Mouse (Mus musculus): ENCODE data around the gene Rgs13. TPM values are rescaled to one million over a fixed set of nuclear protein-coding genes. Genes with fewer than 3 reads are reported as not detected.
"Not testable (repeated sequence)": the region's sequence is repeated elsewhere in the genome, so short reads cannot be mapped to it uniquely, and the experiment has no call there.

The Rgs13 gene
- total RNA-seq, 4 experiments from 2014 or later, result not detected

DNA sequence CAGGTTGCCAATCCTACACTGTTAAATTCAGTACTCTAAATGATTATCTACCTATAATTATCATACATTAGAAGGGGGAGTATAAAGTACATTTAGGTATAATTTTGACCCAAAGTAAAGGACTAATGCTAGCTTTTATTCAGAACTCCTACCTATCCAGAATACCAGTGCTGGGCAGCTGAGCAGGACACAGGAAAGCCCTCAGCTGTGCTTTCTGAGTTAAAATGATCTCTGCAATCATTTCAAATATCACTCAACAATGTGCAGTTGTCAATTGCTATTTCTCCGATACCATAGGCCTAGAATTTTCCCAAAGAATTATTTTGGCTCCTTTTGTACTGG, 25.0 kb downstream of the Rgs13 start:
- no peak for DNase-seq (ENCODE audit: low spot score)

DNA sequence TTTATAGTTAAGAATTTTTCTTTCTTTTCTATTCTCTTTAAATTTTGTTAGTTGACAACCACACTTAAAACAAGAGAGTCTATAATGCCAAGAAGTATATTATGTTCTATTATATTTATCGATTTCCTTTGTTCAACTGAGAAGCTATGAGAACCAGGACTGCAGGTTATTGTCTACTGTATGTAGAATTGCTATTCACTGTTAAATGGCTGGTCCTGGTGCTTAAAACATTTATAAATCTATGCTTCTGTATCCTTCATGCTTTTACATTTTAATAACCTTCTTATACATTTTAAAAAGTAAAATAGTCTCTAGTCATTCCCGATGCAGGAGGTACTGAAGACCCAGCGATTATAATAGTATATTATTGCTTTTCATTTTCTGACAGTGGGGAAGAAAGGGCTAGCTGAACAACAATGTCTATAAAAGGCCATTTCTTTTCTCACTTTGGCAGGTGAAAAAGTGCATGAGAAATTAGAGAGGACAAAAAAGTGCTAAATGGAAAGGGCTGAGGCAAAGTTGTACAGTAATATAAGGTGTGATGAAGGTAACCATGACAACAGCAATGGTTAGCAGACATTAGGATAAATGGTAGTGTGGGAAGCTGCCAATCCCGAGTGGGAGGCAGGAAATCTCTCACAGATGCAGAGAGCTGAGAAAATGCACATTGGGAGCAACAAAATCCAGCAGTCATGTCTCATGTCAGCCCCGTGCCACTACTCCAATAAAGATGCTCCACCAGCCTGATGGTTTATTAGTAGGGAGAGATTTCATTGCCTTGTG, 25.6 kb downstream of the Rgs13 start:
- no peak for DNase-seq (ENCODE audit: low spot score)

- no peak for DNase-seq (ENCODE audit: low spot score)
Measured at GRCm38 (mm10) chr1:144149997-144150396, 27.2 kb downstream of the Rgs13 start.

GRCm38 (mm10) chr1:144141398-144141797, 35.8 kb downstream of the Rgs13 start:
- not testable (repeated sequence) for DNase-seq (ENCODE audit: low spot score)

DNA sequence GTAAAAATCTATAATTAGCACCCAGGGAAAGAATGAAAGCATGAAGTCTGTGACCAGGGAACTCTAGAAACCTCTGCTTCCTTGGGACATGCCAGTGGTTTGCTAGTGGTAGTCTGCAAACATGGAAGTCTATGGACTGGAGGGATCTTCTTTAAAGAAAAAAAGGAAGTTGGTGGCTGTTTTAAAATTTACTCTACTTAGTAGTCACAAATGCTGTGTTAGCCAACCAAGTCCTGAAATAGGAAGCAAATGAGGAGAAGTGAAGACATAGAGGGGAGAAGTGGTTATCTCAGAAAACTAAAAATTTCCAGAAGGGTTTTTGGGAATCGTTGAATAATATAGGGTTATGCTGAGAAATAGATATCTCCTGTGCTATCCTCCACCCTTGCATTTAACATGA, 37.3 kb downstream of the Rgs13 start:
- no peak for DNase-seq (ENCODE audit: low spot score)

DNA sequence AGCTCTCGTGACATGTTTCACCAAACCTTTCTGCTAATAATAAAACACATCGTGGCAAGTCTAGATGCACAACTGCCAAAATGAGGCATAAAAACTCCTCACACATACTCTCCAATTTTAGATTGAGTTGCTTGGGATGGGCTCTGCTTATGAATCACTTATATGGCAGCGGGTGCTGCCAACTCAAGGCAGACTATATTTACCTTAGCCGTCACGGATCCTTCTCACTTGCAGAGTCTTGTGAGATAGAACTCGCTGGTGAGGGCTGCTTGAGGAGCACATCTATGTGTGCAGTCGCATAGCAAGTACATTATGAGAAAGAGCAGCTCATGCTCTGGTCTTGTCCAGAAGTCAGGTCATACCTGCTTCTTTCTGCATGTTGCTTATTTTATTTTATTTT, 49.2 kb downstream of the Rgs13 start:
- no peak for DNase-seq (ENCODE audit: low spot score)

GRCm38 (mm10) chr1:144120042-144120441, 57.1 kb downstream of the Rgs13 start:
- no peak for DNase-seq (ENCODE audit: low spot score)

DNA sequence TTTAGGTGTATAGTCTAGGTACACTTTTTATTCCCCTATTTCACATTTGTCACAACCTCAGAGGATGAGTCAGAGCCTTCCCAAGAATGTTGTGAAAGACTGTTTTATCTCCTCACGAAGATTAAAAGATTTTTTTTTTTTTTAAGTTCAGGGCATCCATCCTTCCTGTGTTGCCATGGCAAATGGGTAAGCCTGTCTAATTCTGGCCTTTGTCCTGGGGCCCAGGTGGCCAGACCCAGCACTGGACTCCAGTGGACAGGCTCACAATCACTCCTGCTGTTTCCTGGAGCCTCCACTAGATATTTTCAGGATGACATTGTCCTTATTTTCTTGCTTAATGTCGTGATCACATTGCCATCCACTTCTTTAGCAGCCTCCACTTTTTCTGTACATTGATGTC, 57.7 kb downstream of the Rgs13 start:
- no peak for DNase-seq (ENCODE audit: low spot score)

GRCm38 (mm10) chr1:144115848-144116727, 61.1 kb downstream of the Rgs13 start:
- DNase-seq (ENCODE audit: low spot score), result no peak

DNA sequence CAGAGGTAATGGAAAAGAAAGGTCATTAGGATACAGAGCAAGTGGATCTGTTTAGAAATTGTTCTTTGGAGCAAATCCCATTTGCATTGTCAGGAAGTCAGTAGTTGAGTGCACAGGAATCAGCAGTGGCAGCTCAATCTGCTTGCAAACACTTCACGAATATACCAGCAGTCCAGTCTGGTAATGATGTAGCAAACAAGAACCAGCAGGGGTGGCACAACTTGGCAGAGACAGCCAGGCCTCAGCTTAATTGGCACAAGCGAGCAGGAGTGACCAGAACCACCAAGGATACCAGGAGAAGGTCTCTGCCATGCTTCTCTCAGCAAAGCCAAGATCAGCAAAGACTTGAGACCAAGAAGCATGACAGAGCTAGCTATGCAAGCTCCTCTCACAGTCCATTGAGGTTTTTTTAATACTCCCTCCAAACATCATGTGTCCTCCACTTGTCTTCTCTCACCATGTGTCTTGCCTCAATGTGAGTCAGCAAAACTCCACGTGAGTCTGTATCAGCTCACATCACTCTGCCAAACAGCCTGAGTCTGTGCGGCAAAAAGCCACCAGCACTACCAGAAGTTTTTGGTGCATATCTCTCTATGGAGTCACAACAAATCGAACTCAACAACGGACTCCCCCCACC, 63.6 kb downstream of the Rgs13 start:
- no peak for DNase-seq (ENCODE audit: low spot score)

DNA sequence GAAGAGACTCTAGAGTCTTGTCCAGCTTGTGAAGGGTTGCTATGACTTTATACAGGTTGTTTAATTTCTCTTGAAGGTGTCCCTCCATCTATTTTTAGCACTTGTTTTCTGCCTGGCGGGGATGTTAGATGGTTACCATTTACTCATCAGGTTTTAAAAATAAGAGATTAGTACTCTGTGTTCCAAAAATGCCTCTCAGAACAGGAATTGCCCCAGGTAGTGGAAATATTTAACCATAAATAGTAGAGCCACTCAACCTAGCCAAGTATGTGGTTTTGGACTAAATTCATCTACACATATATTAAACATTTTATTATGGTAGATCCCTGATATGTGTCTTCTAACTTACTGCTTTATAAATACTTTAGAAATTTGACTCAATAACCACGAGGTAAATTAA, 64.2 kb downstream of the Rgs13 start:
- no peak for DNase-seq (ENCODE audit: low spot score)

GRCm38 (mm10) chr1:144098587-144099258, 78.4 kb downstream of the Rgs13 start:
- no peak for DNase-seq (ENCODE audit: low spot score)

DNA sequence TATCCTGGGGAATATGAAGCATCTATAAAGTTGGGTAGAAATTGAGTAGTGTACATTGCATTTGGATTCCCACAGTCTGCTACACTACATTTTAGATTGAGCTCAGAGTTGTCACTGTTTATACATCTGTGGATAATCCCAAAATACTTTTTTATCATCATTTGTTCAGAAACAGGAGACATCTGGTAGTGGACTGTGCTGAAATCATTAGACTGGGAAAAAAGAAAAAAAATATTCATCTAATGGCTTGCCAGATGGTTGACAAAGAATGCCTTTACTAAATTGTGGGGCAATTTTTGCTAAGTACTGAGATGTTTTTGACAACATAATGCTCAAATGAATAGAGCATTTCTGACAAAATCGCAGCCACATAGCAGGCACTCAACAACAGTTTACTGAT, 86.8 kb downstream of the Rgs13 start:
- no peak for DNase-seq (ENCODE audit: low spot score)

Other genes starting within 250 kb of the Rgs13 start
- 10 to 100 TPM; 25.2 to 45.9 (median 28.4) TPM for gene Rgs2, start 173.2 kb downstream of the Rgs13 start, total RNA-seq (2022)
- under 1 TPM in 2 of 4 experiments, not detected in 2; 0.37 to 0.78 TPM for gene Rgs1, start 71.9 kb upstream of the Rgs13 start, total RNA-seq (2022)